Mouse (Mus musculus): ENCODE measurements around the gene Zcchc24. TPM values are rescaled to one million over a fixed set of nuclear protein-coding genes. Genes with fewer than 3 reads are reported as not detected.

The Zcchc24 gene
- polyA plus RNA-seq, 1 experiment from 2014 or later: 22.3 TPM

- DNase-seq (ENCODE audit: low spot score) (peak; percentile 60), ATAC-seq (ENCODE audit: insufficient read depth, low FRiP score, low TSS enrichment) (no peak)
- no peak overlapping the region for H3K4me3 ChIP-seq (ENCODE audit: low read depth, low read length)
- no peaks in the 10 kb centered on the region for H3K9me3 ChIP-seq (ENCODE audit: control insufficient read depth, low read length)
- H3K36me3 ChIP-seq (ENCODE audit: control insufficient read depth, insufficient read depth, low read length): no peaks in the 10 kb centered on the region
- no peaks in the 10 kb centered on the region for H3K27me3 ChIP-seq (ENCODE audit: control insufficient read depth, insufficient read depth, low read length)
- H3K9ac ChIP-seq (ENCODE audit: low read length): no peak overlapping the region
- WGBS: 14% methylated on average over 7 of the region's 8 CpGs
- H3K4me2 ChIP-seq (ENCODE audit: low read depth): no peak overlapping the region
- H3K27ac ChIP-seq (ENCODE audit: low read depth, low read length): 0 out of 2 replicates have a peak overlapping the region, but pooled peaks have one; percentile 65
- peaks cover 28% of the 10 kb centered on the region for H3K4me1 ChIP-seq (ENCODE audit: control insufficient read depth, insufficient read depth, low read length)
Observed at GRCm38 (mm10) chr14:25769626-25770306, 927 bp upstream of the Zcchc24 start.

- Histone ChIP-seq H3K9ac (ENCODE audit: low read length) (peak overlapping the region; percentile 61), H3K9me3 (ENCODE audit: control insufficient read depth, low read length) (no peaks in the 10 kb centered on the region), H3K4me2 (ENCODE audit: low read depth) (peak overlapping the region; percentile 97), H3K4me3 (ENCODE audit: low read depth, low read length) (peak overlapping the region; percentile 68), H3K27ac (ENCODE audit: low read depth, low read length) (0 out of 2 replicates have a peak overlapping the region, but pooled peaks have one; percentile 47), H3K4me1 (ENCODE audit: control insufficient read depth, insufficient read depth, low read length) (peaks cover 22% of the 10 kb centered on the region), H3K27me3 (ENCODE audit: control insufficient read depth, insufficient read depth, low read length) (no peaks in the 10 kb centered on the region), H3K36me3 (ENCODE audit: control insufficient read depth, insufficient read depth, low read length) (no peaks in the 10 kb centered on the region)
- 1% methylated on average over 49 of the region's 50 CpGs for WGBS
- ATAC-seq (ENCODE audit: insufficient read depth, low FRiP score, low TSS enrichment) (peak; percentile 29; the same call in 1 of the 2 replicates), DNase-seq (ENCODE audit: low spot score) (peak; percentile 59)
Observed at GRCm38 (mm10) chr14:25768261-25768893, 462 bp downstream of the Zcchc24 start.

- DNase-seq (ENCODE audit: low spot score): no peak
- Histone ChIP-seq H3K36me3 (ENCODE audit: control insufficient read depth, insufficient read depth, low read length) (no peaks in the 10 kb centered on the region), H3K4me3 (ENCODE audit: low read depth, low read length) (peak overlapping the region; percentile 68), H3K27me3 (ENCODE audit: control insufficient read depth, insufficient read depth, low read length) (no peaks in the 10 kb centered on the region), H3K9ac (ENCODE audit: low read length) (peak overlapping the region; percentile 61), H3K9me3 (ENCODE audit: control insufficient read depth, low read length) (no peaks in the 10 kb centered on the region), H3K4me2 (ENCODE audit: low read depth) (peak overlapping the region; percentile 97), H3K27ac (ENCODE audit: low read depth, low read length) (no peak overlapping the region), H3K4me1 (ENCODE audit: control insufficient read depth, insufficient read depth, low read length) (peaks cover 22% of the 10 kb centered on the region)
- no peak; the same call in 1 of the 2 replicates for ATAC-seq (ENCODE audit: insufficient read depth, low FRiP score, low TSS enrichment)
- 20% methylated on average over 6 of the region's 6 CpGs for WGBS
Observed at GRCm38 (mm10) chr14:25767725-25768203, 1.1 kb downstream of the Zcchc24 start.

- Histone ChIP-seq H3K27ac (ENCODE audit: low read depth, low read length) (0 out of 2 replicates have a peak overlapping the region, but pooled peaks have one; percentile 42), H3K4me3 (ENCODE audit: low read depth, low read length) (peak overlapping the region; percentile 68), H3K9ac (ENCODE audit: low read length) (peak overlapping the region; percentile 26), H3K36me3 (ENCODE audit: control insufficient read depth, insufficient read depth, low read length) (no peaks in the 10 kb centered on the region), H3K4me2 (ENCODE audit: low read depth) (peak overlapping the region; percentile 97), H3K27me3 (ENCODE audit: control insufficient read depth, insufficient read depth, low read length) (no peaks in the 10 kb centered on the region), H3K4me1 (ENCODE audit: control insufficient read depth, insufficient read depth, low read length) (peaks cover 22% of the 10 kb centered on the region), H3K9me3 (ENCODE audit: control insufficient read depth, low read length) (no peaks in the 10 kb centered on the region)
- ATAC-seq (ENCODE audit: insufficient read depth, low FRiP score, low TSS enrichment) (no peak), DNase-seq (ENCODE audit: low spot score) (no peak)
- WGBS: 52% methylated on average over 4 of the region's 4 CpGs
Observed at GRCm38 (mm10) chr14:25766441-25766840, 2.4 kb downstream of the Zcchc24 start.

GRCm38 (mm10) chr14:25765921-25766320 is 2.9 kb downstream of the Zcchc24 start:
- Histone ChIP-seq H3K4me2 (ENCODE audit: low read depth) (peak overlapping the region; percentile 97), H3K36me3 (ENCODE audit: control insufficient read depth, insufficient read depth, low read length) (no peaks in the 10 kb centered on the region), H3K4me3 (ENCODE audit: low read depth, low read length) (no peak overlapping the region), H3K9me3 (ENCODE audit: control insufficient read depth, low read length) (no peaks in the 10 kb centered on the region), H3K27ac (ENCODE audit: low read depth, low read length) (no peak overlapping the region), H3K9ac (ENCODE audit: low read length) (peak overlapping the region; percentile 37), H3K27me3 (ENCODE audit: control insufficient read depth, insufficient read depth, low read length) (no peaks in the 10 kb centered on the region), H3K4me1 (ENCODE audit: control insufficient read depth, insufficient read depth, low read length) (peaks cover 22% of the 10 kb centered on the region)
- ATAC-seq (ENCODE audit: insufficient read depth, low FRiP score, low TSS enrichment) (peak; percentile 63), DNase-seq (ENCODE audit: low spot score) (peak; percentile 60)
- WGBS: 24% methylated on average over 8 of the region's 8 CpGs

- Histone ChIP-seq H3K4me1 (ENCODE audit: control insufficient read depth, insufficient read depth, low read length) (peaks cover 22% of the 10 kb centered on the region), H3K36me3 (ENCODE audit: control insufficient read depth, insufficient read depth, low read length) (no peaks in the 10 kb centered on the region), H3K4me2 (ENCODE audit: low read depth) (no peak overlapping the region; the same call in 1 of the 2 replicates), H3K27me3 (ENCODE audit: control insufficient read depth, insufficient read depth, low read length) (no peaks in the 10 kb centered on the region), H3K27ac (ENCODE audit: low read depth, low read length) (no peak overlapping the region), H3K9ac (ENCODE audit: low read length) (no peak overlapping the region), H3K4me3 (ENCODE audit: low read depth, low read length) (no peak overlapping the region), H3K9me3 (ENCODE audit: control insufficient read depth, low read length) (no peaks in the 10 kb centered on the region)
- DNase-seq (ENCODE audit: low spot score) (no peak), ATAC-seq (ENCODE audit: insufficient read depth, low FRiP score, low TSS enrichment) (no peak)
- WGBS: 53% methylated on average over 12 of the region's 12 CpGs
Observed at GRCm38 (mm10) chr14:25765146-25765545, 3.7 kb downstream of the Zcchc24 start.

- Histone ChIP-seq H3K9ac (ENCODE audit: low read length) (no peak overlapping the region), H3K36me3 (ENCODE audit: control insufficient read depth, insufficient read depth, low read length) (no peaks in the 10 kb centered on the region), H3K27ac (ENCODE audit: low read depth, low read length) (no peak overlapping the region), H3K4me2 (ENCODE audit: low read depth) (no peak overlapping the region), H3K27me3 (ENCODE audit: control insufficient read depth, insufficient read depth, low read length) (no peaks in the 10 kb centered on the region), H3K9me3 (ENCODE audit: control insufficient read depth, low read length) (no peaks in the 10 kb centered on the region), H3K4me1 (ENCODE audit: control insufficient read depth, insufficient read depth, low read length) (peaks cover 7% of the 10 kb centered on the region), H3K4me3 (ENCODE audit: low read depth, low read length) (no peak overlapping the region)
- no peak for DNase-seq (ENCODE audit: low spot score)
- WGBS: 89% methylated on average over 5 of the region's 5 CpGs
- ATAC-seq (ENCODE audit: insufficient read depth, low FRiP score, low TSS enrichment): no peak
Observed at GRCm38 (mm10) chr14:25761184-25761583, 7.7 kb downstream of the Zcchc24 start.

GRCm38 (mm10) chr14:25759981-25760537 is 8.8 kb downstream of the Zcchc24 start:
- peaks cover under 1% of the 10 kb centered on the region; the same call in 1 of the 2 replicates for H3K4me1 ChIP-seq (ENCODE audit: control insufficient read depth, insufficient read depth, low read length)

More at GRCm38 (mm10) chr14:25759981-25760537, 8.8 kb downstream of the Zcchc24 start:
- no peak overlapping the region for H3K4me2 ChIP-seq (ENCODE audit: low read depth)
- no peak overlapping the region for H3K27ac ChIP-seq (ENCODE audit: low read depth, low read length)
- H3K36me3 ChIP-seq (ENCODE audit: control insufficient read depth, insufficient read depth, low read length): no peaks in the 10 kb centered on the region
- no peak for DNase-seq (ENCODE audit: low spot score)
- ATAC-seq (ENCODE audit: insufficient read depth, low FRiP score, low TSS enrichment): no peak
- no peak overlapping the region for H3K9ac ChIP-seq (ENCODE audit: low read length)
- WGBS: 61% methylated on average over 8 of the region's 8 CpGs
- no peaks in the 10 kb centered on the region for H3K9me3 ChIP-seq (ENCODE audit: control insufficient read depth, low read length)
- H3K4me3 ChIP-seq (ENCODE audit: low read depth, low read length): no peak overlapping the region
- H3K27me3 ChIP-seq (ENCODE audit: control insufficient read depth, insufficient read depth, low read length): no peaks in the 10 kb centered on the region
